Mouse (Mus musculus) thymus, adult 18-20 months (tissue): Measurements from ENCODE around the gene Clrn2.

Experiments used
- DNase-seq, 2 experiments: peaks; one replicate each; pipeline ENCODE4 v3.0.0; 2022; ENCODE audit warnings: mixed read lengths in 2 of 2

Gene Clrn2

DNA sequence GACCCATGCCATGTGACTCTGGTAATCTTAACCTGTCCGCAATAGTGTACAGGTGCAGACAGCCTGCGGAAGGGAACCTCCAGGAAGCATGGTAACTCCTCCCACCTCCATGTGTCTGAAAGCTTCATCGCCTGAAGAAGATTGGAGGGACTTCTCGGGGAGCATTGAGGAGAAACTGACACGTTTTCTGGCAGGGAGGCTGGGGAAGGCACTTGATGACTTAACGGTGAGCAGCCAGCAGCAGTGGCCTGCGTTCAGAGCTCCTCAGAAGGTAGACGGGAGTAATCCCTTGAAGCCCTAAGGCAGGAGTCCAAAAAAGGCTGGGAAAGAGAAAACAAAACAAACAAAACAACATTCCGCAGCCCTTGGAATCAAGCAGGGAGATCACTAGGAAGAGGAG, 905 bp downstream of the Clrn2 start:
- DNase-seq = no peak

DNA sequence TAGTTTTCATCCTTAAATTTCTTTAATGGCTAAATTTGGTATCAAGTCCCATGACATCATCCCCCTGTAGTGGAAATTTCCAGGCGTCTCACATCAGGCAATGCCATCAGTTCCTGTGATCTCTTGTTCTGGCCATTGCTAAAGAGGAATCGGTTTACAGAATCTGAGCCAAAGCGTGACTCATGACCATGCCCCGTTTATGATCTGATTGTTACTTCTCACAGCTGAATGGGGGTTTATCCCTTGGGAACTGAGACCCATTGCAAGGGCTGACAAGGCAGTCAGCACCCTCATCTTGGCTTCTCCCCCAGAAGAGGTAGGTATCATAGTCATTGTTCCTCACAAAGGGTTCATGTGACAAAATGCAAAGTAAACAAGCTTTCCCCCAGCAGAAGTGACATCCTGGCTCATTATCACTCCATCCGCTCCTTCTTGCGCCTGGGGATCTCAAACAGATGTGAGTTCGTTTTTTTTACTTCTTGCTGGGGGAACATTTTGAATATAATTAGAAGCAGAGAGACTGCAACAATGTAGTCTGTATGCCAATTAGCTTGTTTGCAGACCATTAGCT, 19.4 kb downstream of the Clrn2 start:
- DNase-seq = no peak

DNA sequence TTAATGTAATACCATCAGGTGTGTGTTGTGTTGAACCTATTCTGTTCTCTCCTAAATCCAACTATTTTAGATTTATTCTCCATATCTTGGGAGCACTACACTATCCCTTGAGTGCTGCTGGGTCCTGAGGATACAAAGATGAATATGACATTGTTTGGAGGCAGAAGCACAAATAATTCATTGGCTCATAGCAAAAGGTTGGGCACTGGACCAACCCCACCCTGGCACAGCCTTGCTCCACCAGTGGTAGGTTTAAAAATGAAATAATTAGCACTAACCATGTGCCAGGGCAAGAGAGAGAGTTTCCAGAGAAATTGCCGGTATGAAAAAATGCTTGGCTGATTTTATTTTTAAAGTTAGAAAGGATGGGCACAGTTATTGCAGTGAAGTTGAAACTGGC, 20.0 kb downstream of the Clrn2 start:
- DNase-seq = no peak

DNA sequence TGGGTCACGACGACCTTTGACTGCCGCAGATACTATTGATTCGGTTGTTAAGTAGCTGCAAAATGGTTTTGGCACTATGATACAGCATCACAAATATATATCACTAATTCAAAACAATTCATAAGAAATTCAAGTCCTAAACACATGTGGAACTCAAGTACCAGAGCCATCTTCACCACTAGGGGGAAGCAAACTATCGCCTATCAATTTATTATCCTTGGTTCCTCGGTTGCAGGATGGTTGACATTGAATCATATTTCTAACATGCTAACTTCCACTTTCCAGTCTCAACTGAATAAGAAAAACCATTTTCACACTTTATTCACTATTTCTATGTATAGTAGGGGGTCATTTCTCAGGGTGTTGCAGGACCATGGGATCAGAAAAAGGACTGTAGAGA, 20.7 kb downstream of the Clrn2 start:
- no peak for DNase-seq

- no peak for DNase-seq
Measured at GRCm38 (mm10) chr5:45474758-45475157, 21.2 kb downstream of the Clrn2 start.

- no peak for DNase-seq
Measured at GRCm38 (mm10) chr5:45475771-45476170, 22.2 kb downstream of the Clrn2 start.

DNA sequence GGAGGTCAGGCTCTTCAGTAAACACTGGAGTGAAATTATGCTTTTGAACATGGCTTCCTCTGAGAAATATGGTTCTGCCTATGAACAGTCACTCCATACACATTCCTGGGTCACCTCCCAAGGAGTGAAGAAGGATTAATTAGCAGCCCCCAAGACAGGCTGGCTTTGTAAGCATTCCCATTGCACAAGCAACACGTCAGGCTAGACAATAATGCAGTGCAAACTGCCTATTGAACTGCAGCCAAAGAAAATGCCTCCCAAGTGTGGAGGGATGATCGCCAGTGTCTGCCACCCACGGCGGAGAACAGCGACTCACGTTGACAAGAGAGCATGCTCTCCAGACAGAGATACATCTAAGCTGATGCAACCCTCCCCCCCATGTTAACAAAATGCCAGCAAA, 22.7 kb downstream of the Clrn2 start:
- DNase-seq = no peak

GRCm38 (mm10) chr5:45477601-45478000, 24.1 kb downstream of the Clrn2 start:
- DNase-seq = no peak

GRCm38 (mm10) chr5:45480066-45480465, 26.5 kb downstream of the Clrn2 start:
- DNase-seq = no peak

DNA sequence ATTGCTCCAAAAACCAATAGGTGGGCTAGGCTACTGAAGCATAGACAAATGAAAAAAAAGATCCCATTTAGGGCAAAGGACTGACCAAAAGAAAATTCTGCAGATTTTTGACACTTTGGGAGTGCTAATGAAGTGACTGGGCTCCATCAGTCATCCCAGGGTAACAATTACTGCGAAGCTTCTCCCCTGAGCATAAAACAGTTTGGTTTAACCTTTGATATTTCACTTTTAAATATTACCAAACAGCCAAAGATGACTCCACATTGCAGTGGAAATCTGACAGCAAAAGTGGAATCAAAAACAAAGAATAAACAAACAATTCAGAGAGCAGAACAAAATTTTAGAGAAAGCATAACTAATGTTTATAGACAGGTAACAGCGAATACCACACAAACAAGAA, 27.6 kb downstream of the Clrn2 start:
- no peak for DNase-seq

GRCm38 (mm10) chr5:45482607-45483006, 29.1 kb downstream of the Clrn2 start:
- no peak for DNase-seq

DNA sequence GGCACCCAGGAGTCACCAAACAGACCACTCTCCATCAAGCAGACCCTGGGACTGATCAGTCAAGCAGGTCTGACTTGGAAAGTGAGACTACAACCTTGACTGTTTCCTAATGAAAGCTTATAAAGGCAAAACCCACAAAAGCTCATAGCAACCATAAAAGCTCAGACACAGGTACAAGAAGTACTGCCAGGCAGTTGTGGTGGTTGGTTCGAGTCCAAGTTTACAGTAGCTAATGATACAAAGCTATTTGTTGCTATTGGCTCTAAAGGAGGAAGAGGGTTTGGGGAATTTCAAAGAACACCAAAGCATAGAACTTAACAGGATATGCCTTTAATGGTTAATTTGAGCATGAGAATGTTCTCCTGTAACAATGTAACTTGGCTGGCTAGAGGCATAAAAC, 30.1 kb downstream of the Clrn2 start:
- DNase-seq = no peak

- no peak for DNase-seq
Measured at GRCm38 (mm10) chr5:45491776-45492175, 38.2 kb downstream of the Clrn2 start.

- DNase-seq = peak; percentile 96
Measured at GRCm38 (mm10) chr5:45493191-45494092, 39.9 kb downstream of the Clrn2 start, which contains the start of gene Lap3. Gene Lap3 (plus strand): TSS chr5:45493374.

GRCm38 (mm10) chr5:45494093-45494755, 40.7 kb downstream of the Clrn2 start:
- no peak for DNase-seq

DNA sequence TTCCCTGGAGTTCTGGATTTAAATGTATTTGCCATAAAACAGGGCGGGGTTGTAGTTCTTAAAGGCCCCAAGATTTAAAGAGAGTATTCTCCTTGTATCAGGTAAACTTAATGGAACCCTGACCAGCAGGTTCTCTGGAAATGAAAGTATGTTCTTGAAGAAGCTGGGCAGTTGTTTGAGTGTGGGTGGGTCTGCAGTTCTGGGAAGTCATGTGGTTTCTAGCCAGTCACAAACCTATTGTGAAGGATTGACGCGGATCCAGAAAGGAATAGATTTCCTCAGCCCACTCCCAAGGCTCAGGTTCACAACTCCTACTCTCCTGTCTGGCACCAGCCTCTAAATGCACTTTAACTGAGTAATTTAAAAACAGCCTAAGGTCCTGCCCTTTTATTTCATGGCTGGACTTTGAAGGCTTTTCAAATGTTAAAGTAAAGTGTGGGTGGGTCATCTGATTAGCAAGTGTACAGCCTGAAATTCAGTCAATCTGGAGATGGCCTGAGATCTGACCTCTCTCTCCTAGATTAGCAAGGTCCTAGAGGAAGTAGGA, 42.0 kb downstream of the Clrn2 start:
- no peak for DNase-seq

DNA sequence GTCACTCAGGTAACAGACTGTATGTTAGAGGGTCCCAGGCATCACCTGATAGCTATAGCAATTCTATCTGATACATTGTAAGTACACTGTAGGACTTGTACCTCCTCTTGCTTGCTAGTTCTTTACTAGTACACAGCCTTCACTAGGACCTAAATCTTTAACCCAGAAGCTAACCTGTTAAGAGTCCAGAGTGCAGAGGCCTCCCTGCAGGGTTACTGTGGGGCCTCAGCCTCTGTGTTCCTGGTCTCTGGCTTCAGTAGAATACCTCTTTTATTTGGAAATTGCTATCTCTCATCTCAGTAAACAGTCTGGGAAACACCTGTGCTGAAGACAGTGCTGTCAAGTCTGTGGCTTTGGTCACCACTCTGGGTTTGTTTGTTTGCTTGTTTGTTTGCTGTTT, 42.5 kb downstream of the Clrn2 start:
- no peak for DNase-seq

- no peak for DNase-seq
Measured at GRCm38 (mm10) chr5:45496479-45496878, 42.9 kb downstream of the Clrn2 start.

- DNase-seq = no peak
Measured at GRCm38 (mm10) chr5:45496930-45497550, 43.5 kb downstream of the Clrn2 start.

DNA sequence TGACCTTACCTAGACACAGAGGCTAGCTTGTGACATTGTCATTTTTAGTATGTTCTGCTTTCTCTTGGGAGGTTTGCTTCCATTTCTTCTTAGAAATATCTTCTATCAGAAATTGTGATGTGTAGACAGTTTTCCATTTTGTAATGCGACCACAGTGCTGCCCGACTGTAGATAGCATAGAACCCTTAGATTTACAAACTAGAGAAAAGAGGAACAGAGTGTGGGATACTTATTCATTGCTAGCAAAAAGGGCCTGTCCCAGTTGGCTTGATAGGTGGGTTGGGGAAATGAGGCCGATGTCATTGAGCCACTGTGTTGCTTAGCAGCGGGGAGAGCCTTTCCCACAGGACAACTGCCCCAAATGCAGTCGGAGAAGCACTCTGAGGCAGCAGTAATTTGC, 44.0 kb downstream of the Clrn2 start:
- DNase-seq = no peak

DNA sequence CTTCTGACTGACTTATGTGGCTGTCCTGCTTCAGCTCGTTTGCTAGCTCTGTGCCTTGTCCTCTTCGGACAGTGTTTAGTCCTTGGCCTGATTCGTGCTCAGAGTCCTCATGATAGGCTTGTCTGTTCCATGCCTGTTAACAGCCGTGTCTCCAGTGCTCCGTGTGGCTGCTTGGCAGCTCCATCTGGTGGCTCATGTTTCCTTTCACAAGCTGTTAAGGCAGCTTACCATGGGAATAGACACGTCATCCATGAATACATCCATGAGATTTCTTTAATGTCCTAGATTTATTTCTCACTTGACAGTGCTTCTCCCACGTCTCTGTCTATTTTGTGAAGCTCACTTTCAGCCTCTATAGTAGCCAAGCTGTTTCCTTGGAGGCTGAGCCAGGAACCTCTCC, 56.5 kb downstream of the Clrn2 start:
- DNase-seq = no peak

GRCm38 (mm10) chr5:45512908-45513307, 59.4 kb downstream of the Clrn2 start:
- DNase-seq = no peak

GRCm38 (mm10) chr5:45513511-45513910, 60.0 kb downstream of the Clrn2 start:
- no peak for DNase-seq
